Mouse (Mus musculus): ENCODE measurements at regions not wholly inside any gene's neighbourhood (a gene's known extent, or its start where the extent isn't known, plus 50 kb on each side); places are given as distances from the start of the nearest gene placed in this dataset.
"Not testable (repeated sequence)": the region's sequence is repeated elsewhere in the genome, so short reads cannot be mapped to it uniquely, and the experiment has no call there.

DNA sequence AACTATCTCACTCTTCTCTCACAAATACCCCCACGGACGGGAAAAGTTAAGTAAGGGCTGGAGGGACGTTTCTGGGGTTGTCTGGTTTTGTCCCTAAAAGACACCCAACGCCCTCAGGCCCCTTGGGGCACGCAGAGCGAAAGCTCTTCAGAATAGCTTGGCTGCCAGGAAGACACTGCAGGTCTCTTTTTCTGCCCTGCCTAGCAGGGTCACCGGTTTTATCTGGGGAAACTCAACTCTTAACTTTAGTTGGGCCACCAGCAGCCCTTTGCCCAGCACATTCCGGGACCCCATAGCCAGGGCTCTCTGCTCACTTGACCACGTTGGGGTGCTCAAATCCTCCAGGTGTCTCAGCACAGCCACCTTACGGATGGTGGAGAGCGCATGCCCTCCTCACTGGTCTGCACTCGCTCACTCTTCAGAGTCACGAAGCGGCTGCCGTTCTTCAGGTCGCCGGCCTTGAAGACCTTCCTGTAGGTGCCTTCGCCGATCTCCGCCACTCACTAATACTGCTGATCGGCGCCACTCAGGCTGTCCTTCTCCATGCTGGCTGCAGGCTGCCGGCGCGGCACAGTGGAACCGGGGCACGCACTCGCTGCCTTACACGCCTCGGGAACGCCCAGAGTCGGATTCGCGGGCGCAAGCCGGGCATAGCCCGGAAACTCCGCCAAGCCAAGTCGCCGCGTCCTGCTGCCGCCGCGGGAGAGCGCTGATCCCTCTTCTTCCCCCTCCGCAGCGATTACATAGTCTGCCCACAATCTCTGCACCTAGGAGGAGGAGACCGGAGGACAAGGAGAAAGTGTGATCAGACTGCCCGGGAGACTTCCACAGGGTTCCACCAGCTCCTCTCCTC, 83.0 kb downstream of the Ulbp1 start:
- H3K27me3 ChIP-seq (ENCODE audit: control insufficient read depth, insufficient read depth, low read depth, low read length): peaks cover 39% of the 10 kb centered on the region

DNA sequence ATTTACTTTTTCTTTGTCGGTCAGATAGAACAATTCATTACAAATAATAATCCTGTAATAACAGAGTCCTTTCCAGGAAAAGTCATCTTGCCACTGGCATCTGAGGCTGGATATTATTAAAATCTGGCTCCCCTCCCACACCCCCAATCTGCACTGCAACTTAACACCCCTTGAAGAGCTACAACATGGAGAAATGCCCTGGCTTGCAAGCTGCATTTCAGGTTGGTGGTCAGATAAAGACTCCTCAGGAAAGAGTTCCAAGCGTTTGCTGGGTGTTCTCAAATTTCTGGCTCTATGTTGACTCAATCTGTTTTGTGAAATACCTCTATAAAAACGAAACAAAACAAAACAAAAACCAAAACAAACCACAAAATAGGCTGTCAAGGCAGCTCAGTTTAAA, 114.6 kb downstream of the Ulbp1 start:
- not testable (repeated sequence) for H3K4me1 ChIP-seq (ENCODE audit: control insufficient read depth, low read depth, low read length); H3K9ac ChIP-seq (ENCODE audit: low read depth, low read length); H3K4me2 ChIP-seq (ENCODE audit: low read depth, low read length); H3K27ac ChIP-seq (ENCODE audit: low read length); ATAC-seq (ENCODE audit: low read depth); H3K9me3 ChIP-seq (replicated peaks; ENCODE audit: control insufficient read depth, low read length); H3K36me3 ChIP-seq (ENCODE audit: control insufficient read depth, insufficient read depth); H3K27me3 ChIP-seq (ENCODE audit: control insufficient read depth, insufficient read depth, low read depth, low read length); H3K4me3 ChIP-seq (ENCODE audit: low read depth, low read length)
- WGBS (ENCODE audit: insufficient replicate concordance): 30% methylated on average over 3 of the region's 3 CpGs

More for the DNA sequence above, 83.0 kb downstream of the Ulbp1 start:
- no peak overlapping the region for H3K27ac ChIP-seq (ENCODE audit: low read length)
- peak overlapping the region; percentile 68 for H3K4me2 ChIP-seq (ENCODE audit: low read depth, low read length)
- no peaks in the 10 kb centered on the region for H3K36me3 ChIP-seq (ENCODE audit: control insufficient read depth, insufficient read depth)
- H3K9ac ChIP-seq (ENCODE audit: low read depth, low read length): no peak overlapping the region
- no peaks in the 10 kb centered on the region for H3K9me3 ChIP-seq (replicated peaks; ENCODE audit: control insufficient read depth, low read length)
- H3K4me3 ChIP-seq (ENCODE audit: low read depth, low read length): peak overlapping the region; percentile 58
- no peaks in the 10 kb centered on the region for H3K4me1 ChIP-seq (ENCODE audit: control insufficient read depth, low read depth, low read length)
- ATAC-seq (ENCODE audit: low read depth): no peak
- WGBS (ENCODE audit: insufficient replicate concordance): 8% methylated on average over 48 of the region's 49 CpGs

DNA sequence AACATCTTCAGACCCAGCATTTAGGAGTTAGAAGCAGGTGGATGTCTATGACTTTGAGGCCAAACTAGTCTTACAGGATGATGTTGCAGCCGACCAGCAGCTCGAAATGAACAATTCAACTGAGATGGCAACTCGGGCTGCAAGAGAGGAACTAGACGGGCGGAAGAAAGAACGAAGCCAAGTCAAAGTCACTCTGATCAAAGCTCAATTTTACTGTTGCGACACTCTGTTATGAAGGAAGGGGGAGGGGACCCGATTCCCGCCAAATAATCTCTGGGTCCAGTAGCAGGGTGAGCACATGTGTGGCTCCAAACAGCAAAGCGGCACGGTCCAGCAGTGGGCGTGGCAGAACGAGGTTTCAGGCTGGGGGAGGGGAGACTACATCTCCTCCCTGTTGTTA, 129.1 kb downstream of the Ulbp1 start:
- H3K4me2 ChIP-seq (ENCODE audit: low read depth, low read length); H3K9me3 ChIP-seq (replicated peaks; ENCODE audit: control insufficient read depth, low read length); H3K9ac ChIP-seq (ENCODE audit: low read depth, low read length); H3K36me3 ChIP-seq (ENCODE audit: control insufficient read depth, insufficient read depth); H3K27ac ChIP-seq (ENCODE audit: low read length); H3K4me1 ChIP-seq (ENCODE audit: control insufficient read depth, low read depth, low read length); H3K27me3 ChIP-seq (ENCODE audit: control insufficient read depth, insufficient read depth, low read depth, low read length); ATAC-seq (ENCODE audit: low read depth); H3K4me3 ChIP-seq (ENCODE audit: low read depth, low read length): not testable (repeated sequence)
- WGBS (ENCODE audit: insufficient replicate concordance): 73% methylated on average over 13 of the region's 13 CpGs

DNA sequence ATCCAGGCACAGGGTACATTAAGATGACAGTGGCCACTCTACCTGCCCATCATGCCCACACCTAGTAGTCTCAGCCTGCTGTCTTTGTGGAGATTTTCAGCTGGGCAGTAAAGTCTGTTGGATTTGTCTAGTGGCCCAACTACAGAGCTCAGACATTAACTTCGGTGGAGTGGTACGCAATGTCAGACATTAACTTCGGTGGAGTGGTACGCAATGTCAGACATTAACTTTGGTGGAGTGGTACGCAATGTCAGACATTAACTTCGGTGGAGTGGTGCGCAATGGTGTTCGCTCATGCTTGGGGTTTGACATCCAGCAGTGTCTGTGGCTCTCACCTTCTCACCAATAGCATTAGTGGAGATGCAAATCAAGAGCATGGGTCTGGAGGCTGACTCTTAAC, 129.7 kb downstream of the Ulbp1 start:
- H3K27ac ChIP-seq (ENCODE audit: low read length); H3K36me3 ChIP-seq (ENCODE audit: control insufficient read depth, insufficient read depth); H3K4me3 ChIP-seq (ENCODE audit: low read depth, low read length); H3K4me2 ChIP-seq (ENCODE audit: low read depth, low read length); H3K27me3 ChIP-seq (ENCODE audit: control insufficient read depth, insufficient read depth, low read depth, low read length); ATAC-seq (ENCODE audit: low read depth); H3K9me3 ChIP-seq (replicated peaks; ENCODE audit: control insufficient read depth, low read length); H3K9ac ChIP-seq (ENCODE audit: low read depth, low read length); H3K4me1 ChIP-seq (ENCODE audit: control insufficient read depth, low read depth, low read length): not testable (repeated sequence)
- 83% methylated on average over 8 of the region's 8 CpGs for WGBS (ENCODE audit: insufficient replicate concordance)

DNA sequence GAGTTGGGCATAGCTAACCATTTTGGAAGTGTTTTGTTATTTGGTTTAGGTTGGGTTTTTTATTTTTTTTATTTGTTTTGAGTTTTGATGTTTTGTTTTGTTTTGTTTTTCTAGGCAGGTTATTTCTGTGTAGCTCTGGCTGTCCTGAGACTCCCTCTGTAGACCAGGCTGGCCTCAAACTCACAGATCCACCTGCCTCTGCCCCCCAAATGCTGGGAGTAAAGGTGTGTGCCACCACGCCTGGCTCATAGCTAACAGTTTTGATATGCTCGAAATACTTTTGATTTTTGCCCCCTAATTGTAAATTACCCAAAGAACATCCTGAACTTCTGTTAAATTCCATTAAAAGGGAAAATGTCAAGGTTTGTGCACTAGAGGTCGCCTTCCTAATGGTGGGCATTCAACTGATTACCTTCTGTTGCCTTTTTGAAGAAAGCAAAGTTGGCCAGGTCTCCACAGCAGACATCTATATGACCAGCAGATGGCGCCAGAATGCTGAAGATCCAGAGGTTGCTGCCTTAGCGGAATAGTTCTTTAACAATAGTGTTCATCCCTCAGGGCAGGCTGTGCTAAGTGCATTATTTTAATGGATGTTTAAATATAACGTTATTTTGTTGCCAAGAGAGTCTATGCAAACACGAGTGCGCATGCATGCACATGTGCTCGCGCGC, 121.2 kb upstream of the Cnksr3 start:
- Histone ChIP-seq H3K4me2 (ENCODE audit: low read depth, low read length) (no peak overlapping the region), H3K36me3 (ENCODE audit: control insufficient read depth, insufficient read depth) (no peaks in the 10 kb centered on the region), H3K9ac (ENCODE audit: low read depth, low read length) (no peak overlapping the region), H3K4me3 (ENCODE audit: low read depth, low read length) (no peak overlapping the region), H3K27me3 (ENCODE audit: control insufficient read depth, insufficient read depth, low read depth, low read length) (no peaks in the 10 kb centered on the region), H3K9me3 (replicated peaks; ENCODE audit: control insufficient read depth, low read length) (no peaks in the 10 kb centered on the region), H3K4me1 (ENCODE audit: control insufficient read depth, low read depth, low read length) (no peaks in the 10 kb centered on the region), H3K27ac (ENCODE audit: low read length) (no peak overlapping the region)
- WGBS (ENCODE audit: insufficient replicate concordance): 41% methylated on average over 11 of the region's 11 CpGs
- peak; percentile 19; the same call in 1 of the 2 replicates for ATAC-seq (ENCODE audit: low read depth)

DNA sequence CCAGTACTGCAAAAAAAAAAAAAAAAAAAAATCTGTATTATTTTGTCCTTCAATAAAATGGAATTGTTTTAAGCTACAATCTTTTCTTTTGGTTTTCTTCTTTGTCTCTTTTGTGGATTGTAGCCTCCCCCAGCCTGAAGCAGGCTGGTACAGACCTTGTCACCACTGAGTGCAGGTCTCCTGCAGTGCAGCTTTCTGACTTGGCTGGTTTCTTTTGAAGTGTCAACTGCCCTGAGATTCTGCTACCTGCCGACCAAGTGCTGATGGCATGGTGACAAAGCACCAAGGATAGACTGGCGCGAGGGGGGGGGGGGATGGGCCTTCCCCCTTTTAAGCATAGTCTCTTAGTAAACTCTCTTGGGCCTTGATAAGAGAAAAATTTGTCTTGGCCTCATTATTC, 116.2 kb upstream of the Cnksr3 start:
- H3K27ac ChIP-seq (ENCODE audit: low read length): no peak overlapping the region
- WGBS (ENCODE audit: insufficient replicate concordance): 35% methylated on average over 3 of the region's 3 CpGs
- no peaks in the 10 kb centered on the region for H3K4me1 ChIP-seq (ENCODE audit: control insufficient read depth, low read depth, low read length)
- H3K27me3 ChIP-seq (ENCODE audit: control insufficient read depth, insufficient read depth, low read depth, low read length): no peaks in the 10 kb centered on the region
- H3K36me3 ChIP-seq (ENCODE audit: control insufficient read depth, insufficient read depth): no peaks in the 10 kb centered on the region
- no peak overlapping the region for H3K4me2 ChIP-seq (ENCODE audit: low read depth, low read length)
- H3K9me3 ChIP-seq (replicated peaks; ENCODE audit: control insufficient read depth, low read length): no peaks in the 10 kb centered on the region
- ATAC-seq (ENCODE audit: low read depth): no peak
- H3K4me3 ChIP-seq (ENCODE audit: low read depth, low read length): no peak overlapping the region
- no peak overlapping the region for H3K9ac ChIP-seq (ENCODE audit: low read depth, low read length)

DNA sequence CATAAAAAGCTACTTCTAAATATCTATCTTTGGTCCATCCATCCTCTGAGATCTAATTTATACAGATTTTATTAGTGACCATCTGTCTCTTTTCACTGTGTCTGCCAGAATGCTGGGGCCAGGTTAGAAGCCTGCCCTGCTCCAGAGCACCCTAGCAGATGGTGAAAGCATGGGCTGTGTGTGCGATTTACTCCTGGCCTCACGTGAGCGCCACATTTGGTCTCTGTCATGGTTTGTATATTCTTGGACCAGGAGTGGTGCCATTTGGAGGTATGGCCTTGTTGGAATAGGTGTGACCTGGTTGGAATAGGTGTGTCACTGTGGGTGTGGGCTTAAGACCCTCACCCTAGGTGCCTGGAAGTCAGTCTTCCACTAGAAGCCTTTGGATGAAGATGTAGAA, 115.0 kb upstream of the Cnksr3 start:
- H3K27ac ChIP-seq (ENCODE audit: low read length); H3K4me1 ChIP-seq (ENCODE audit: control insufficient read depth, low read depth, low read length); H3K9me3 ChIP-seq (replicated peaks; ENCODE audit: control insufficient read depth, low read length); H3K4me3 ChIP-seq (ENCODE audit: low read depth, low read length); H3K27me3 ChIP-seq (ENCODE audit: control insufficient read depth, insufficient read depth, low read depth, low read length); H3K9ac ChIP-seq (ENCODE audit: low read depth, low read length); H3K36me3 ChIP-seq (ENCODE audit: control insufficient read depth, insufficient read depth); ATAC-seq (ENCODE audit: low read depth); H3K4me2 ChIP-seq (ENCODE audit: low read depth, low read length): not testable (repeated sequence)
- 73% methylated on average over 3 of the region's 3 CpGs for WGBS (ENCODE audit: insufficient replicate concordance)

DNA sequence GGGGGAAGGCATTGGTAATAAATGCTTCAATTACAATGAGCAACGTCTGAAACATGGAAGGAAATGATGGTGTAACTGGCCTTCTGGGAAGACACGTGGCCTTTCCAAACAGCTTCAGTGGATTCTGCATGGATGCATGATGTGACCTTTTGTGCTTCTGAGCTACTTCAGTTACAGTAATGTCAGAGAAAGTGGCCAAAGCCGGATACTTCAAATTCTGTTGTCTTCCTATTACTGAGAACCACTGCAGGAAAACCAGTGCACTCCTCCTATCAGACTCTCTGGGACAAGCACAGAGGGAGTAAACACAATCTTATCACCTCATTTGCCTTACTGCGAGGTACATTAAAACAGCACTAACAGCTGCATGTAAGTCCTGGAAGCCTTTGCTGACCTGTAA, 113.0 kb upstream of the Cnksr3 start:
- Histone ChIP-seq H3K4me2 (ENCODE audit: low read depth, low read length) (no peak overlapping the region), H3K36me3 (ENCODE audit: control insufficient read depth, insufficient read depth) (no peaks in the 10 kb centered on the region), H3K4me1 (ENCODE audit: control insufficient read depth, low read depth, low read length) (no peaks in the 10 kb centered on the region), H3K27me3 (ENCODE audit: control insufficient read depth, insufficient read depth, low read depth, low read length) (no peaks in the 10 kb centered on the region), H3K4me3 (ENCODE audit: low read depth, low read length) (no peak overlapping the region), H3K9me3 (replicated peaks; ENCODE audit: control insufficient read depth, low read length) (no peaks in the 10 kb centered on the region), H3K27ac (ENCODE audit: low read length) (no peak overlapping the region), H3K9ac (ENCODE audit: low read depth, low read length) (no peak overlapping the region)
- 33% methylated on average over 4 of the region's 4 CpGs for whole genome bisulfite sequencing (ENCODE audit: insufficient replicate concordance)
- no peak for ATAC-seq (ENCODE audit: low read depth)

DNA sequence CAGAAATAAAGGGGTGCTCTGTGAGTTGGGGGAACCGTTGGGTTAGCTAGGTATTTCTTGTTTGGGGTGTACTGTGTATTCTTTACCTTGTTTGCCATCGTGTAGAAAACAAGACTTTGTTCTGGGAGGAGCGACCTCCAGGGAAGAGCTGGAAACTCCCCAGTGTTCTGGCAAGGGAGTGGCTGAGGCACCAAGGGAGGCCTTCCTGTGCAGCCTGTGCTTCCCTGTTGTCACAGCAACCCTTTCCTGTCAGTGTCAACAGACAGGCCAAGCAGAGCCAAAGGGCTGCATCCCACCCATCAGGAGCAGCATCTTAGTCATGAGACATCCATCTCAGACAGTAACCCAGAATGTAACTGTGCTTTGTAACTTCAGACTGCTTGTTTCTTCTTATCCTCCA, 111.2 kb upstream of the Cnksr3 start:
- Histone ChIP-seq H3K4me2 (ENCODE audit: low read depth, low read length) (no peak overlapping the region), H3K36me3 (ENCODE audit: control insufficient read depth, insufficient read depth) (no peaks in the 10 kb centered on the region), H3K27me3 (ENCODE audit: control insufficient read depth, insufficient read depth, low read depth, low read length) (no peaks in the 10 kb centered on the region), H3K4me1 (ENCODE audit: control insufficient read depth, low read depth, low read length) (no peaks in the 10 kb centered on the region), H3K9ac (ENCODE audit: low read depth, low read length) (no peak overlapping the region), H3K27ac (ENCODE audit: low read length) (no peak overlapping the region), H3K9me3 (replicated peaks; ENCODE audit: control insufficient read depth, low read length) (no peaks in the 10 kb centered on the region), H3K4me3 (ENCODE audit: low read depth, low read length) (no peak overlapping the region)
- 23% methylated on average over 3 of the region's 3 CpGs for WGBS (ENCODE audit: insufficient replicate concordance)
- ATAC-seq (ENCODE audit: low read depth): no peak

Measured in liver, embryonic 16.5 days (tissue).